Mouse (Mus musculus) CH12.LX (cell line): ENCODE data around the gene Luzp1. TPM values are rescaled to one million over a fixed set of nuclear protein-coding genes. Genes with fewer than 3 reads are reported as not detected.

Experiments used
- DNase-seq: peaks from one replicate; pipeline ENCODE4 v3.0.0-alpha.2; 2013; ENCODE audit errors: extremely low read depth
- H3K27ac ChIP-seq: 2 replicates; pipeline ENCODE4 v1.5.1; 2012; ENCODE audit warnings: low read depth, mild to moderate bottlenecking, control low read depth, moderate library complexity; ENCODE audit not compliant: insufficient read depth
- H3K27me3 ChIP-seq: replicated peaks from 2 replicates; pipeline ENCODE3; 2012; ENCODE audit warnings: inconsistent platforms
- H3K36me3 ChIP-seq, 2 experiments: replicated peaks in 1 of 2; 2 replicates each; pipeline versions ENCODE3 to v1.6.1; 2012; ENCODE audit warnings: inconsistent platforms in 1 of 2, low read length in 1 of 2, mild to moderate bottlenecking in 1 of 2, mixed read lengths in 1 of 2, moderate library complexity in 1 of 2; ENCODE audit not compliant: control insufficient read depth in 1 of 2, insufficient read depth in 1 of 2
- H3K4me1 ChIP-seq, 2 experiments: 2 replicates each; pipeline ENCODE4 v1.6.1; 2012; ENCODE audit warnings: inconsistent platforms in 1 of 2, moderate library complexity in 1 of 2; ENCODE audit not compliant: insufficient read depth in 2 of 2, control insufficient read depth in 1 of 2
- H3K4me2 ChIP-seq: 2 replicates; pipeline ENCODE4 v1.6.1; 2012; ENCODE audit warnings: low read depth, mild to moderate bottlenecking, control low read depth; ENCODE audit not compliant: poor library complexity, insufficient read depth, severe bottlenecking
- H3K4me3 ChIP-seq, 3 experiments: fragments of 150-350 bp in 1 of 3; sonication (generic) in 1 of 3; replicated peaks in 1 of 3; 2 replicates each; pipeline versions ENCODE3 to v1.5.1; 2011 to 2012; ENCODE audit warnings: low read depth in 2 of 3, low read length in 2 of 3, mild to moderate bottlenecking in 2 of 3, moderate library complexity in 2 of 3, control low read depth in 1 of 3, improper control_type of control experiment in 1 of 3, inconsistent platforms in 1 of 3, mixed read lengths in 1 of 3; ENCODE audit not compliant: poor library complexity in 1 of 3
- H3K79me2 ChIP-seq: replicated peaks from 2 replicates; pipeline ENCODE4 v1.6.1; 2012; ENCODE audit warnings: mild to moderate bottlenecking, moderate library complexity; ENCODE audit not compliant: control insufficient read depth, poor library complexity, insufficient read depth, severe bottlenecking; ENCODE audit errors: extremely low read depth
- H3K9ac ChIP-seq: 2 replicates; pipeline ENCODE4 v1.6.1; 2012; ENCODE audit warnings: low read depth, mild to moderate bottlenecking, control low read depth, moderate library complexity; ENCODE audit not compliant: insufficient read depth
- H3K9me3 ChIP-seq: replicated peaks from 2 replicates; pipeline ENCODE3; 2012; ENCODE audit warnings: low read length, inconsistent platforms, mixed read lengths
- BHLHE40 ChIP-seq: IDR thresholded peaks from 2 replicates; pipeline ENCODE4 v1.6.1; 2011; ENCODE audit warnings: mild to moderate bottlenecking, low read depth, low read length, improper control_type of control experiment
- CHD1 ChIP-seq: IDR thresholded peaks from 2 replicates; pipeline ENCODE4 v1.6.1; 2012; ENCODE audit warnings: low read depth, low read length, improper control_type of control experiment, inconsistent platforms
- CHD2 ChIP-seq: IDR thresholded peaks from 2 replicates; pipeline ENCODE4 v1.6.1; 2011; ENCODE audit warnings: low read length, improper control_type of control experiment
- CTCF ChIP-seq, 2 experiments: IDR thresholded peaks in 1 of 2; conservative IDR thresholded peaks in 1 of 2; 2 replicates each; pipeline ENCODE4 v1.5.1; 2011 to 2012; ENCODE audit warnings: low read depth in 2 of 2, low read length in 2 of 2, improper control_type of control experiment in 1 of 2, inconsistent platforms in 1 of 2, mild to moderate bottlenecking in 1 of 2, moderate library complexity in 1 of 2
- E2F4 ChIP-seq: IDR thresholded peaks from 2 replicates; pipeline ENCODE4 v1.6.1; 2011; ENCODE audit warnings: low read depth, low read length, improper control_type of control experiment; ENCODE audit not compliant: insufficient replicate concordance
- ELF1 ChIP-seq: IDR thresholded peaks from 2 replicates; pipeline ENCODE4 v1.6.1; 2014; ENCODE audit warnings: low read depth, mild to moderate bottlenecking, inconsistent platforms, low read length, improper control_type of control experiment
- ETS1 ChIP-seq: conservative IDR thresholded peaks from 2 replicates; pipeline ENCODE4 v1.6.1; 2012; ENCODE audit warnings: low read depth, mild to moderate bottlenecking, inconsistent platforms, low read length, improper control_type of control experiment, moderate library complexity
- GABPA ChIP-seq: IDR thresholded peaks from 2 replicates; pipeline ENCODE4 v1.6.1; 2012; ENCODE audit warnings: low read depth, low read length, improper control_type of control experiment, inconsistent platforms; ENCODE audit not compliant: insufficient replicate concordance
- HCFC1 ChIP-seq: IDR thresholded peaks from 2 replicates; pipeline ENCODE4 v1.6.1; 2012; ENCODE audit warnings: low read depth, mild to moderate bottlenecking, inconsistent platforms, low read length, improper control_type of control experiment
- IRF4 ChIP-seq: IDR thresholded peaks from 2 replicates; pipeline ENCODE4 v1.6.1; 2014; ENCODE audit warnings: low read depth, mild to moderate bottlenecking, inconsistent platforms, low read length, improper control_type of control experiment
- JUN ChIP-seq: IDR thresholded peaks from 2 replicates; pipeline ENCODE4 v1.6.1; 2011; ENCODE audit warnings: low read depth, mild to moderate bottlenecking, low read length, improper control_type of control experiment, moderate library complexity; ENCODE audit not compliant: insufficient read depth
- JUND ChIP-seq: conservative IDR thresholded peaks from 2 replicates; pipeline ENCODE4 v1.6.1; 2011; ENCODE audit warnings: low read depth, low read length, improper control_type of control experiment
- KAT2A ChIP-seq: IDR thresholded peaks from 2 replicates; pipeline ENCODE4 v1.6.1; 2012; ENCODE audit warnings: low read length, improper control_type of control experiment, inconsistent platforms; ENCODE audit not compliant: insufficient replicate concordance
- MAX ChIP-seq: IDR thresholded peaks from 2 replicates; pipeline ENCODE4 v1.6.1; 2011; ENCODE audit warnings: low read length, improper control_type of control experiment
- MAZ ChIP-seq: IDR thresholded peaks from 2 replicates; pipeline ENCODE4 v1.6.1; 2012; ENCODE audit warnings: low read depth, mild to moderate bottlenecking, inconsistent platforms, low read length, improper control_type of control experiment, moderate library complexity
- MEF2A ChIP-seq: IDR thresholded peaks from 2 replicates; pipeline ENCODE4 v1.6.1; 2014; ENCODE audit warnings: low read depth, mild to moderate bottlenecking, inconsistent platforms, low read length, improper control_type of control experiment, borderline replicate concordance
- MXI1 ChIP-seq: IDR thresholded peaks from 2 replicates; pipeline ENCODE4 v1.6.1; 2011; ENCODE audit warnings: mild to moderate bottlenecking, low read depth, low read length, improper control_type of control experiment
- MYC ChIP-seq: IDR thresholded peaks from 2 replicates; pipeline ENCODE4 v1.6.1; 2011; ENCODE audit warnings: low read depth, mild to moderate bottlenecking, improper control_type of control experiment, low read length
- NELFE ChIP-seq: IDR thresholded peaks from 2 replicates; pipeline ENCODE4 v1.6.1; 2011; ENCODE audit warnings: low read depth, low read length, improper control_type of control experiment
- NRF1 ChIP-seq: IDR thresholded peaks from 2 replicates; pipeline ENCODE4 v1.6.1; 2014; ENCODE audit warnings: low read depth, mild to moderate bottlenecking, inconsistent platforms, low read length, improper control_type of control experiment, moderate library complexity
- POLR2A ChIP-seq: IDR thresholded peaks from 2 replicates; pipeline ENCODE4 v1.6.1; 2011; ENCODE audit warnings: low read depth, mild to moderate bottlenecking, improper control_type of control experiment, low read length
- POLR2AphosphoS2 ChIP-seq: IDR thresholded peaks from 2 replicates; pipeline ENCODE4 v1.6.1; 2011; ENCODE audit warnings: low read depth, low read length, improper control_type of control experiment
- RAD21 ChIP-seq: IDR thresholded peaks from 2 replicates; pipeline ENCODE4 v1.6.1; 2011; ENCODE audit warnings: low read depth, mild to moderate bottlenecking, low read length, improper control_type of control experiment, moderate library complexity
- RCOR1 ChIP-seq: conservative IDR thresholded peaks from 2 replicates; pipeline ENCODE4 v1.6.1; 2012; ENCODE audit warnings: low read depth, mild to moderate bottlenecking, inconsistent platforms, low read length, improper control_type of control experiment
- SIN3A ChIP-seq: IDR thresholded peaks from 2 replicates; pipeline ENCODE4 v1.6.1; 2012; ENCODE audit warnings: low read length, improper control_type of control experiment, inconsistent platforms
- SMC3 ChIP-seq: IDR thresholded peaks from 2 replicates; pipeline ENCODE4 v1.6.1; 2011; ENCODE audit warnings: low read depth, low read length, improper control_type of control experiment
- TCF12 ChIP-seq: IDR thresholded peaks from 2 replicates; pipeline ENCODE4 v1.6.1; 2014; ENCODE audit warnings: low read depth, mild to moderate bottlenecking, inconsistent platforms, low read length, improper control_type of control experiment
- USF2 ChIP-seq: conservative IDR thresholded peaks from 2 replicates; pipeline ENCODE4 v1.6.1; 2011; ENCODE audit warnings: low read depth, low read length, improper control_type of control experiment
- ZC3H11A ChIP-seq: IDR thresholded peaks from 2 replicates; pipeline ENCODE4 v1.6.1; 2012; ENCODE audit warnings: low read depth, mild to moderate bottlenecking, inconsistent platforms, low read length, improper control_type of control experiment
- ZKSCAN1 ChIP-seq: IDR thresholded peaks from 2 replicates; pipeline ENCODE4 v1.6.1; 2012; ENCODE audit warnings: low read depth, inconsistent platforms, low read length, improper control_type of control experiment, borderline replicate concordance
- dilution Hi-C: fragments of 300-500 bp; cut with MboI; formaldehyde crosslinking; loops from 2 replicates; pipeline ENCODE4 v1.14.3; 2020; ENCODE audit warnings: low sequenced_read_pairs; ENCODE audit not compliant: extremely low pct_unique_long_range_greater_than_20kb, extremely low pct_ligation_motif_present
- in situ Hi-C: fragments of 300-500 bp; cut with MboI; formaldehyde crosslinking; loops from 3 replicates; pipeline ENCODE4 v1.14.3; 2019; ENCODE audit warnings: low sequenced_read_pairs, low pct_ligation_motif_present, low pct_unique_long_range_greater_than_20kb, mixed read lengths
- polyA plus RNA-seq: library from polyadenylated mRNA; unstranded; fragments of >175 nt; gene quantifications from 2 replicates; pipeline ENCODE4 v1.2.1, GENCODE M21; 2012; ENCODE audit warnings: low read depth; ENCODE audit not compliant: insufficient read length
- total RNA-seq, 2 experiments: library from RNA; depleted of rRNA; stranded (reverse); fragments of 300-350 nt in 1 of 2; fragments of >200 nt in 1 of 2; gene quantifications; 2 replicates each; pipeline ENCODE4 v1.2.3; 2012 to 2014

Gene Luzp1
- total and polyA plus RNA-seq, 3 experiments: 5.0 to 7.0 (median 6.1) TPM

DNA sequence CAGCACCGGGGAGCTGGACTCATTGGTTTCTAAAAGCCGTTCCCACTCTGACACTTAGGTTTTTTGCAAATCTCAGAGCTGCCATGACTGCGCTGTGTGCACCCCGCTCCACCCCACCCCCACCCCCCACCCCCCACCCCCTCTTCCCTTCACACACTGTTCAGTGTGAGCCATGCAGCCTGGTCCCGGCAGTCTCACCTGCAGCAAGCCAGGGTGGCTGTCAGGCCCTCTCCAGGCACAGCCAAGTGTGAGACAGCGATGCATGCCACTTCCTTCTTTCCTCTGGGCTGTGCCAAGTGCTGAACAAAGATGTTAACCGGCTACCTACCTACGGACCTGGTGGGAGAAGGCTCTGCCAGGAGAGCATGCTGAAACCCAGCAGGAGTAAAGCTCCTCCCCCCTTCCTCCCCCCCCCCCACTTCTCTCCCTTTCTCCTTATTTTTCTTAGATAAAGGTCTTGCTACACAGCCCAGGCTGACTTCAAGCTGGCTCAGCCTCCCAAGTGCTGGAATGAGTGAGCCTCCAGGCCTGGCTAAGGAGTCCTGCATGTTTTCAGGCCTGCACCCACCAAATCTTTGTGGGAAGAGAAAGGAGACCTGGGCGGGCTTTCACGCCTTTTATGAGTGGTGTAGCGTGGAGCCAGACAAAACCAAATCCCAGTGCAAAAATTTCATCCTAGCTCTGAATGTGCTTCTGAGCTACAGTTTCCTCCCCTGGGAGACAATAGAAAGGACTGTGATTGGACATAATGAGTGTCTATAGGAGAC, 38.8 kb upstream of the Luzp1 start:
- Histone ChIP-seq H3K9ac (no peak overlapping the region), H3K27ac (no peak overlapping the region), H3K9me3 (no peaks in the 10 kb centered on the region), H3K79me2 (no peaks in the 10 kb centered on the region), H3K4me3 (no peak overlapping the region), H3K36me3 (no peaks in the 10 kb centered on the region), H3K4me1 (no peaks in the 10 kb centered on the region; a peak in 1 of 4 replicates), H3K27me3 (peaks cover 31% of the 10 kb centered on the region), H3K4me2 (no peak overlapping the region)
- in situ Hi-C loops: no loop called here
- dilution Hi-C loops: no loop called here
- no peak for DNase-seq
- no peak for TF ChIP-seq JUND
- TF ChIP-seq IRF4: no peak
- no peak for TF ChIP-seq NRF1
- TF ChIP-seq CHD1: no peak
- TF ChIP-seq MEF2A: no peak
- TF ChIP-seq MYC: no peak
- no peak for TF ChIP-seq CHD2
- no peak for TF ChIP-seq E2F4
- TF ChIP-seq USF2: no peak
- no peak for TF ChIP-seq RCOR1
- no peak for TF ChIP-seq RAD21
- no peak for TF ChIP-seq BHLHE40
- TF ChIP-seq SMC3: no peak
- TF ChIP-seq, all 38 proteins: peak for 0

DNA sequence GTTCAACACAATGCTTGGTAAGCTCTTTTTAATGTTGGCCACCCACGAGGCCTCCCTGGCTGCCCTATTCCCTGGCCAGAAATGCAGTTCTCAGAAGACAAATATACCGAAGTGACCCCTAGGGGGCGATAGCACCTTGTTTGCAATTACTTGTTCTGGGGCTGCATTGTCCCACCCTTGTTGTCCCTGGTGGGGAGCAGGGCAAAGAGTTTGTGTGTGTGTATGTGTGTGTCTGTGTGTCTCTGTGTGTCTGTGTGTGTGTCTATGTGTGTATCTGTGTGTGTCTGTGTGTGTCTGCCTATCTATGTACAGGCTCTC, 38.2 kb upstream of the Luzp1 start:
- H3K4me1 ChIP-seq: no peaks in the 10 kb centered on the region; a peak in 1 of 4 replicates

More for the DNA sequence above, 38.2 kb upstream of the Luzp1 start:
- Histone ChIP-seq H3K4me2 (no peak overlapping the region), H3K9ac (no peak overlapping the region), H3K9me3 (no peaks in the 10 kb centered on the region), H3K27ac (no peak overlapping the region), H3K4me3 (no peak overlapping the region), H3K79me2 (no peaks in the 10 kb centered on the region)
- dilution Hi-C loops: no loop called here
- in situ Hi-C loops: no loop called here
- DNase-seq: peak; percentile 56
- no peak for TF ChIP-seq SIN3A
- TF ChIP-seq ZC3H11A: no peak
- no peak for TF ChIP-seq ELF1
- TF ChIP-seq GABPA: no peak
- TF ChIP-seq POLR2AphosphoS2: no peak
- TF ChIP-seq MAX: no peak
- TF ChIP-seq RAD21: peak; percentile 50
- no peak for TF ChIP-seq E2F4
- no peak for TF ChIP-seq JUN
- no peak for TF ChIP-seq POLR2A
- no peak for TF ChIP-seq ETS1
- TF ChIP-seq NELFE: 0 out of 2 replicates have a peak, but pooled peaks have one; percentile 15
- no peak for TF ChIP-seq MXI1
- no peak for TF ChIP-seq MAZ
- TF ChIP-seq MEF2A: no peak
- TF ChIP-seq CTCF (conservative IDR thresholded peaks at IDR 0.05 in 1 of 2, IDR thresholded peaks at IDR 0.05 in 1 of 2; ENCODE audit: low read depth in 2 of 2, low read length in 2 of 2): peak; percentile 62 to 70
- no peak for TF ChIP-seq CHD2
- no peak for TF ChIP-seq HCFC1
- TF ChIP-seq ZKSCAN1: no peak
- TF ChIP-seq KAT2A: no peak
- TF ChIP-seq NRF1: no peak
- TF ChIP-seq TCF12: no peak
- peak; percentile 33 for TF ChIP-seq SMC3
- TF ChIP-seq CHD1: no peak
- TF ChIP-seq, all 38 proteins: peak for 4
- Histone ChIP-seq H3K27me3 (peaks cover 26% of the 10 kb centered on the region), H3K36me3 (no peaks in the 10 kb centered on the region)
